Mouse (Mus musculus) embryonic facial prominence, embryonic 14.5 days (tissue): ENCODE results near the gene Tfpi2. TPM values are rescaled to one million over a fixed set of nuclear protein-coding genes. Genes with fewer than 3 reads are reported as not detected.

Source experiments
- ATAC-seq: fragments of 200-750 bp; cut with Nextera tagmentation; 2 replicates; pipeline ENCODE4 v1.8.0; 2017; ENCODE audit warnings: low read depth, moderate number of reproducible peaks, moderate TSS enrichment
- DNase-seq: peaks from one replicate; pipeline ENCODE4 v3.0.0-alpha.2; 2015; ENCODE audit warnings: low spot score
- H3K27ac ChIP-seq: fragments of 300-500 bp; sonication (generic); replicated peaks from 2 replicates; pipeline ENCODE4 v1.5.1; 2014; ENCODE audit warnings: low read depth, mild to moderate bottlenecking, low read length, moderate library complexity
- H3K27me3 ChIP-seq: fragments of 300-500 bp; sonication (generic); replicated peaks from 2 replicates; pipeline ENCODE4 v1.6.1; 2014; ENCODE audit warnings: low read length; ENCODE audit not compliant: control insufficient read depth, insufficient read depth
- H3K36me3 ChIP-seq: fragments of 300-500 bp; sonication (generic); 2 replicates; pipeline ENCODE4 v1.6.1; 2014; ENCODE audit warnings: low read length, mixed read lengths; ENCODE audit not compliant: control insufficient read depth, insufficient read depth
- H3K4me1 ChIP-seq: fragments of 300-500 bp; sonication (generic); 2 replicates; pipeline ENCODE4 v1.6.1; 2014; ENCODE audit warnings: antibody characterized with exemption, low read length; ENCODE audit not compliant: control insufficient read depth, insufficient read depth
- H3K4me2 ChIP-seq: fragments of 300-500 bp; sonication (generic); 2 replicates; pipeline ENCODE4 v1.6.1; 2014; ENCODE audit warnings: low read depth, mild to moderate bottlenecking, low read length, moderate library complexity, mixed read lengths
- H3K4me3 ChIP-seq: fragments of 300-500 bp; sonication (generic); 2 replicates; pipeline ENCODE4 v1.5.1; 2014; ENCODE audit warnings: low read depth, mild to moderate bottlenecking, low read length
- H3K9ac ChIP-seq: fragments of 300-500 bp; sonication (generic); 2 replicates; pipeline ENCODE4 v1.6.1; 2014; ENCODE audit warnings: low read depth, mild to moderate bottlenecking, low read length, moderate library complexity, mixed read lengths
- H3K9me3 ChIP-seq: fragments of 300-500 bp; sonication (generic); 2 replicates; pipeline ENCODE4 v1.6.1; 2016; ENCODE audit warnings: low read length; ENCODE audit not compliant: control insufficient read depth
- WGBS: fragments of 180-500 bp; shearing (Covaris S2); extraction: QIAGEN DNeasy Blood & Tissue Kit; methylation state at CpG from one replicate; pipeline ENCODE4 v1.1.7; 2014; 5-methylcytosine and 5-hydroxymethylcytosine counted together
- polyA plus RNA-seq: library from polyadenylated mRNA; unstranded; fragments of >200 nt; fragmentation: Nextera tagmentation; extraction: Ambion mirVana; gene quantifications from 2 replicates; pipeline ENCODE4 v1.2.1, GENCODE M21; 2014

Tfpi2 gene
- polyA plus RNA-seq, 1 experiment from 2014 or later: 3.5 TPM

- H3K4me3 ChIP-seq: no peak overlapping the region
- no peaks in the 10 kb centered on the region for H3K36me3 ChIP-seq
- no peak overlapping the region for H3K9ac ChIP-seq
- no peak for ATAC-seq
- H3K9me3 ChIP-seq: no peaks in the 10 kb centered on the region
- H3K27me3 ChIP-seq: no peaks in the 10 kb centered on the region
- H3K4me2 ChIP-seq: no peak overlapping the region
- WGBS: 41% methylated on average over 1 of the region's 1 CpGs
- no peak overlapping the region for H3K27ac ChIP-seq
- no peaks in the 10 kb centered on the region for H3K4me1 ChIP-seq
- no peak for DNase-seq
Measured at GRCm38 (mm10) chr6:3936140-3936714, 52.5 kb downstream of the Tfpi2 start.

- Histone ChIP-seq H3K4me2 (no peak overlapping the region), H3K9ac (no peak overlapping the region), H3K27ac (no peak overlapping the region), H3K9me3 (no peaks in the 10 kb centered on the region), H3K4me1 (no peaks in the 10 kb centered on the region), H3K27me3 (no peaks in the 10 kb centered on the region), H3K4me3 (no peak overlapping the region), H3K36me3 (no peaks in the 10 kb centered on the region)
- DNase-seq (no peak), ATAC-seq (no peak)
- WGBS: 48% methylated on average over 2 of the region's 2 CpGs
Measured at GRCm38 (mm10) chr6:3935606-3936005, 53.1 kb downstream of the Tfpi2 start.

GRCm38 (mm10) chr6:3935048-3935447 is 53.7 kb downstream of the Tfpi2 start:
- Histone ChIP-seq H3K36me3 (no peaks in the 10 kb centered on the region), H3K9ac (no peak overlapping the region), H3K4me3 (no peak overlapping the region), H3K27ac (no peak overlapping the region), H3K4me1 (no peaks in the 10 kb centered on the region), H3K4me2 (no peak overlapping the region), H3K27me3 (no peaks in the 10 kb centered on the region), H3K9me3 (no peaks in the 10 kb centered on the region)
- ATAC-seq: no peak
- 27% methylated on average over 2 of the region's 2 CpGs for WGBS
- DNase-seq: no peak

- Histone ChIP-seq H3K4me1 (no peaks in the 10 kb centered on the region), H3K4me2 (no peak overlapping the region), H3K9ac (no peak overlapping the region), H3K27me3 (no peaks in the 10 kb centered on the region), H3K9me3 (no peaks in the 10 kb centered on the region), H3K36me3 (no peaks in the 10 kb centered on the region), H3K4me3 (no peak overlapping the region), H3K27ac (no peak overlapping the region)
- WGBS: 72% methylated on average over 4 of the region's 4 CpGs
- ATAC-seq (no peak), DNase-seq (no peak)
Measured at GRCm38 (mm10) chr6:3926140-3926539, 62.6 kb downstream of the Tfpi2 start.

GRCm38 (mm10) chr6:3922870-3923269 is 65.8 kb downstream of the Tfpi2 start:
- H3K4me2 ChIP-seq: no peak overlapping the region
- H3K36me3 ChIP-seq: no peaks in the 10 kb centered on the region
- ATAC-seq (no peak), DNase-seq (peak; percentile 6)
- no peaks in the 10 kb centered on the region for H3K9me3 ChIP-seq
- H3K4me3 ChIP-seq: no peak overlapping the region
- 65% methylated on average over 4 of the region's 4 CpGs for WGBS
- H3K27ac ChIP-seq: no peak overlapping the region
- no peaks in the 10 kb centered on the region for H3K4me1 ChIP-seq
- H3K9ac ChIP-seq: no peak overlapping the region
- H3K27me3 ChIP-seq: no peaks in the 10 kb centered on the region

- H3K4me3 ChIP-seq: no peak overlapping the region
- WGBS: 72% methylated on average over 7 of the region's 7 CpGs
Measured at GRCm38 (mm10) chr6:3916015-3916414, 72.7 kb downstream of the Tfpi2 start.

More at GRCm38 (mm10) chr6:3916015-3916414, 72.7 kb downstream of the Tfpi2 start:
- H3K4me1 ChIP-seq: no peaks in the 10 kb centered on the region
- no peak overlapping the region for H3K9ac ChIP-seq
- DNase-seq (no peak), ATAC-seq (no peak)
- H3K4me2 ChIP-seq: no peak overlapping the region
- H3K9me3 ChIP-seq: no peaks in the 10 kb centered on the region
- H3K27me3 ChIP-seq: no peaks in the 10 kb centered on the region
- no peak overlapping the region for H3K27ac ChIP-seq
- H3K36me3 ChIP-seq: no peaks in the 10 kb centered on the region

Other genes with a start within 250 kb of the Tfpi2 start
- gene Calcr, start 224.2 kb downstream of the Tfpi2 start, polyA plus RNA-seq: 0.37 and 0.81 TPM in 2 replicates
- 0.24 TPM in 1 of 2 replicates, not detected in the other for gene Gngt1, start 4.9 kb upstream of the Tfpi2 start, polyA plus RNA-seq
- 86.6 and 96.9 TPM in 2 replicates for gene Gng11, start 15.0 kb upstream of the Tfpi2 start, polyA plus RNA-seq
- 78.0 and 78.8 TPM in 2 replicates for gene Bet1, start 98.1 kb upstream of the Tfpi2 start, polyA plus RNA-seq